Mouse (Mus musculus) kidney, embryonic 15.5 days (tissue): ENCODE measurements around the gene Ism1. TPM values are rescaled to one million over a fixed set of nuclear protein-coding genes. Genes with fewer than 3 reads are reported as not detected.
A peak's percentile ranks its signal among the peaks of the same experiment; 100 is the strongest.

ENCODE experiments used
- ATAC-seq: fragments of 200-750 bp; cut with Nextera tagmentation; replicated peaks from 2 replicates; pipeline ENCODE4 v1.8.0; 2017; ENCODE audit warnings: moderate TSS enrichment; ENCODE audit not compliant: low FRiP score
- H3K27ac ChIP-seq: fragments of 300-500 bp; sonication (generic); 2 replicates; pipeline ENCODE4 v1.5.1; 2015; ENCODE audit warnings: mild to moderate bottlenecking, inconsistent platforms
- H3K27me3 ChIP-seq: fragments of 300-500 bp; sonication (generic); 2 replicates; pipeline ENCODE4 v1.6.1; 2015; ENCODE audit warnings: inconsistent platforms
- H3K36me3 ChIP-seq: fragments of 300-500 bp; sonication (generic); 2 replicates; pipeline ENCODE4 v1.6.1; 2015; ENCODE audit warnings: inconsistent platforms
- H3K4me1 ChIP-seq: fragments of 300-500 bp; sonication (generic); 2 replicates; pipeline ENCODE4 v1.6.1; 2015; ENCODE audit warnings: inconsistent platforms
- H3K4me2 ChIP-seq: fragments of 300-500 bp; sonication (generic); 2 replicates; pipeline ENCODE4 v1.6.1; 2015; ENCODE audit warnings: moderate library complexity, mild to moderate bottlenecking, inconsistent platforms
- H3K4me3 ChIP-seq: fragments of 300-500 bp; sonication (generic); replicated peaks from 2 replicates; pipeline ENCODE4 v1.5.1; 2015; ENCODE audit warnings: mild to moderate bottlenecking, inconsistent platforms
- H3K9ac ChIP-seq: fragments of 300-500 bp; sonication (generic); 2 replicates; pipeline ENCODE4 v1.6.1; 2015; ENCODE audit warnings: mild to moderate bottlenecking, inconsistent platforms
- H3K9me3 ChIP-seq: fragments of 300-500 bp; sonication (generic); replicated peaks from 2 replicates; pipeline ENCODE4 v1.6.1; 2016; ENCODE audit warnings: inconsistent platforms
- WGBS: fragments of 180-500 bp; shearing (Covaris S2); methylation state at CpG from one replicate; pipeline ENCODE4 v1.1.7; 2015; ENCODE audit warnings: mixed read lengths; 5-methylcytosine and 5-hydroxymethylcytosine counted together
- polyA plus RNA-seq: library from polyadenylated mRNA; unstranded; fragments of >200 nt; fragmentation: Nextera tagmentation; extraction: Ambion mirVana; gene quantifications from 2 replicates; pipeline ENCODE4 v1.2.1, GENCODE M21; 2015

Gene Ism1
- polyA plus RNA-seq, 1 experiment from 2014 or later = 4.7 TPM

GRCm38 (mm10) chr2:139717772-139718171 lies 39.8 kb downstream of the Ism1 start:
- Histone ChIP-seq H3K9me3 (no peaks in the 10 kb centered on the region), H3K27me3 (no peaks in the 10 kb centered on the region), H3K36me3 (no peaks in the 10 kb centered on the region), H3K4me1 (0 out of 2 replicates have a peak, but pooled peaks cover 3% of the 10 kb centered on the region), H3K9ac (no peak overlapping the region), H3K4me3 (no peak overlapping the region), H3K4me2 (no peak overlapping the region), H3K27ac (no peak overlapping the region)
- ATAC-seq = no peak
- WGBS = 74% methylated on average over 1 of the region's 1 CpGs

- Histone ChIP-seq H3K27ac (no peak overlapping the region), H3K4me1 (0 out of 2 replicates have a peak, but pooled peaks cover 3% of the 10 kb centered on the region), H3K4me3 (no peak overlapping the region), H3K9me3 (no peaks in the 10 kb centered on the region), H3K9ac (no peak overlapping the region), H3K27me3 (no peaks in the 10 kb centered on the region), H3K36me3 (no peaks in the 10 kb centered on the region), H3K4me2 (no peak overlapping the region)
- WGBS = 0% methylated on average over 1 of the region's 1 CpGs
- ATAC-seq = peak; percentile 79
Observed at GRCm38 (mm10) chr2:139722700-139723099, 44.7 kb downstream of the Ism1 start.

DNA sequence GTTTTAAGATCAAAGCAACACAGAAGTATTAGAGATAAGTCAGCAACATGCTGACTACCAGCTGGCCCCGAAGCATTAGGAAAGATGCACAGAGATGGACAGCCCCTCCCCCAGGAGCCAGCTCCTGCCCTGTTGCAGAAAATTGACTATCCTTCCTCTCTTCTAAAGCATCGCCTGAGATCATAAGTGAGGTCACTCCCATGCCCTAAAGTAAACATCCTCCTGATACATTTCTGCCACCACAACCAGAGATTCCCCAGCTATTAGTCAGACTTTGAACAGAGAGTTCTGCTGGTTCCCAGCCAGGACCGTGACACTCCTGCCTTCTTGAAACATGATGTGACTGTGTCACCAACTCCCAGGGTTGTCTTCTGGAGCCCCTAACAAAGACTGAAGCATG lies 45.3 kb downstream of the Ism1 start:
- ATAC-seq = 0 out of 2 replicates have a peak, but pooled peaks have one; percentile 30
- Histone ChIP-seq H3K9ac (no peak overlapping the region), H3K4me1 (no peaks in the 10 kb centered on the region), H3K4me2 (no peak overlapping the region), H3K27me3 (no peaks in the 10 kb centered on the region), H3K36me3 (no peaks in the 10 kb centered on the region), H3K4me3 (no peak overlapping the region), H3K27ac (no peak overlapping the region), H3K9me3 (no peaks in the 10 kb centered on the region)
- 13% methylated on average over 3 of the region's 3 CpGs for WGBS

- Histone ChIP-seq H3K4me3 (no peak overlapping the region), H3K4me1 (0 out of 2 replicates have a peak, but pooled peaks cover 3% of the 10 kb centered on the region), H3K4me2 (no peak overlapping the region), H3K27me3 (no peaks in the 10 kb centered on the region), H3K9ac (no peak overlapping the region), H3K27ac (no peak overlapping the region), H3K36me3 (no peaks in the 10 kb centered on the region), H3K9me3 (no peaks in the 10 kb centered on the region)
- no peak for ATAC-seq
- WGBS = 83% methylated on average over 4 of the region's 4 CpGs
Observed at GRCm38 (mm10) chr2:139724202-139724838, 46.3 kb downstream of the Ism1 start.

DNA sequence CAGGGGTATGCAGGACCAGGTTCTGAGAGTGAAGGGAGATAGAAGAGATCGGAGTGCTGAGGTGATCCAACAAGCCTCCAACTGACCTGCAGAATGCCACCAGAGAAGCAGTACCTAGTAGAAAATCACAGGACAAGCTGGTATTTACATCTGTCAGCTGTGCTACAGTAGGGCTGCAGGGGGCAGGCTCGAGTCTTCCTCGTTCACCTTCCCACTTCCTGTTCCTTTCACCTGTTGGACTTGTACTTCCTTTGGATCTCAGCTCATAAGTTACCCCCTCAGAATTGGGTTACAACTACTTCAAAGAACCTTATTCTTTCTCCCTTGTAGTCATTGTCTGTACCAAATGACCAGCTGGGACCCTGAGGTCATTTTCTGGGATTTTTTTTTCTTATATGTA lies 47.4 kb downstream of the Ism1 start:
- Histone ChIP-seq H3K9me3 (no peaks in the 10 kb centered on the region), H3K27ac (no peak overlapping the region)
- no peak for ATAC-seq

GRCm38 (mm10) chr2:139728060-139728459 lies 50.1 kb downstream of the Ism1 start:
- H3K9ac ChIP-seq = no peak overlapping the region
- 88% methylated on average over 2 of the region's 2 CpGs for WGBS
- no peaks in the 10 kb centered on the region for H3K9me3 ChIP-seq
- H3K36me3 ChIP-seq = no peaks in the 10 kb centered on the region
- H3K27me3 ChIP-seq = no peaks in the 10 kb centered on the region
- ATAC-seq = no peak
- no peak overlapping the region for H3K4me2 ChIP-seq
- no peak overlapping the region for H3K4me3 ChIP-seq
- 0 out of 2 replicates have a peak, but pooled peaks cover 4% of the 10 kb centered on the region for H3K4me1 ChIP-seq
- no peak overlapping the region for H3K27ac ChIP-seq

More for the DNA sequence above, 47.4 kb downstream of the Ism1 start:
- Histone ChIP-seq H3K4me1 (0 out of 2 replicates have a peak, but pooled peaks cover 4% of the 10 kb centered on the region), H3K4me3 (no peak overlapping the region), H3K27me3 (no peaks in the 10 kb centered on the region), H3K36me3 (no peaks in the 10 kb centered on the region), H3K9ac (no peak overlapping the region), H3K4me2 (no peak overlapping the region)
- WGBS = 76% methylated on average over 3 of the region's 3 CpGs

DNA sequence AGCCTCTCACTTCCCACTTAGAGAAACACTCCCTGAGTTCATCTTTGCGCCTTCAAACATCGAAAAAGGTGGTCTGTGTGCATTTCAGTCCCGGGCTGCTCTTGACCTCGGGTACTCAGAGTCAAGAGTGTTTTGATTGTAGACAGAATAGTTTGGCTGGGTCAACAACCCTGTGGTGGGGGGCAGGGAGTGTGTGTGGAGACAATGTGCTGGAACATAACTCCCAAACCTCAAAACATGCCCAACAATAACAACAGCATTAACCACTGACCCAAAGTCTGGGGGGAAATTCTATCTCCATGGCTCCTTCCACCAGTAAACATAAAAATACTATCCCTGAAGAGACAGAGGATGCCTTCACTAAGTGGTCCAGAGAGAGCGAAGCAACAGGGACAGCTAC lies 51.4 kb downstream of the Ism1 start:
- peak; percentile 59; the same call in 1 of the 2 replicates for ATAC-seq
- Histone ChIP-seq H3K27me3 (no peaks in the 10 kb centered on the region), H3K4me1 (0 out of 2 replicates have a peak, but pooled peaks cover 4% of the 10 kb centered on the region), H3K27ac (no peak overlapping the region), H3K9ac (no peak overlapping the region), H3K4me3 (no peak overlapping the region), H3K4me2 (no peak overlapping the region), H3K36me3 (no peaks in the 10 kb centered on the region), H3K9me3 (no peaks in the 10 kb centered on the region)
- 42% methylated on average over 5 of the region's 5 CpGs for WGBS

DNA sequence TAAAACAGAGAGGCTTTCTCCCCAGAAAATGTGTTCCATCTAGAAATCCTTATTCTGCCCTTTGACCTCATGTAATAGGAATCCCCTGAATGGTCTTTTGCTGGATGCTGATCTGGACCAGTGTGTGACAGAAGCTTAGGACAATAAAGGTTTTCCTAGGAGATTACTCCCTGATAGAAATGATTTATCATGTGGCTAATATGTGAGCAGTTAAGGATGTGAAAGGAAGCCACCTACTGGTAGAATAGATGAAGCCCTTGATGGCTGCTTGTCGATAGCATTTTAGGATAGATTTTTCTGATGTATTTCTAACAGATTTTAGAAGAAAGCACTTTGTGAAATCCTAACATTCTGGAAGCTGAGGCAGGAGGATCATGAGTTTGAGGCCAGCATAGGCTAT lies 64.4 kb downstream of the Ism1 start:
- Histone ChIP-seq H3K4me1 (no peaks in the 10 kb centered on the region), H3K9me3 (no peaks in the 10 kb centered on the region), H3K4me3 (no peak overlapping the region), H3K36me3 (no peaks in the 10 kb centered on the region; the same call in 1 of the 2 replicates), H3K27me3 (no peaks in the 10 kb centered on the region), H3K4me2 (no peak overlapping the region), H3K27ac (no peak overlapping the region), H3K9ac (no peak overlapping the region)
- ATAC-seq = no peak
- WGBS = 72% methylated on average over 1 of the region's 1 CpGs

DNA sequence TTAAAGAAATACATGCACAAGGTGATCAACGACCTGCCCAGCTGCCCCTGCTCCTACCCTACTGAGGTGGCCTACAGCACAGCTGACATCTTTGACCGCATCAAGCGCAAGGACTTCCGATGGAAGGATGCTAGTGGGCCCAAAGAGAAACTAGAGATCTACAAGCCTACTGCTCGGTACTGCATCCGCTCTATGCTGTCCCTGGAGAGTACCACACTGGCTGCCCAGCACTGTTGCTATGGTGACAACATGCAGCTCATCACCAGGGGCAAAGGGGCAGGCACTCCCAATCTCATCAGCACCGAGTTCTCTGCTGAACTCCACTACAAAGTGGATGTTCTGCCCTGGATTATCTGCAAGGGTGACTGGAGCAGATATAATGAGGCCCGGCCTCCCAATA lies 79.0 kb downstream of the Ism1 start:
- 85% methylated on average over 8 of the region's 8 CpGs for WGBS
- H3K4me1 ChIP-seq = no peaks in the 10 kb centered on the region
- no peak overlapping the region for H3K4me3 ChIP-seq
- ATAC-seq = 0 out of 2 replicates have a peak, but pooled peaks have one; percentile 9
- no peaks in the 10 kb centered on the region for H3K9me3 ChIP-seq
- no peak overlapping the region for H3K27ac ChIP-seq
- peaks cover 7% of the 10 kb centered on the region; the same call in 1 of the 2 replicates for H3K36me3 ChIP-seq
- H3K27me3 ChIP-seq = no peaks in the 10 kb centered on the region
- no peak overlapping the region for H3K4me2 ChIP-seq
- H3K9ac ChIP-seq = no peak overlapping the region

- WGBS = 97% methylated on average over 1 of the region's 1 CpGs
- no peaks in the 10 kb centered on the region for H3K4me1 ChIP-seq
- peaks cover 7% of the 10 kb centered on the region; the same call in 1 of the 2 replicates for H3K36me3 ChIP-seq
- no peak overlapping the region for H3K9ac ChIP-seq
- H3K27ac ChIP-seq = no peak overlapping the region
- no peaks in the 10 kb centered on the region for H3K27me3 ChIP-seq
- ATAC-seq = no peak
- no peak overlapping the region for H3K4me3 ChIP-seq
- no peaks in the 10 kb centered on the region for H3K9me3 ChIP-seq
- no peak overlapping the region for H3K4me2 ChIP-seq
Observed at GRCm38 (mm10) chr2:139757456-139757855, 79.5 kb downstream of the Ism1 start.

DNA sequence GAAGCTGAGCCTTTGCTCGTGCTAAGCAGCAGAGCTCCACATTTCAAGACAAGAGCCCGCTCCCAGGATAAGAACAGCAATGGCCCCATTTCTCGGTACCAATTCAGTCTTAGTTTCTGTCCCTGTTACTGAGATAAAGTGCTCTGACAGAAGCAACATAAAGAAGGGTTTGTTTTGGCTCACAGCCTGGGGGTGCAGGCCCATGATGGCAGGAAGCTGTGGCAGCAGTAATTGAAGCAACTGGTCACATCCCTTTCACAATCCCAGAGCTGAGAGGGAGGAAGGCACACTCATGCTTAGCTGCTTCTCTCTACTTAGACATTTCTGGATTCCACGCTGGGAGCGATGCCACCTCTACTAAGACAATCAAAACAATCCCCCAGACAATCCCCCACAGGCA lies 86.4 kb downstream of the Ism1 start:
- Histone ChIP-seq H3K36me3 (no peaks in the 10 kb centered on the region), H3K4me2 (no peak overlapping the region), H3K9me3 (no peaks in the 10 kb centered on the region), H3K27me3 (no peaks in the 10 kb centered on the region), H3K9ac (no peak overlapping the region), H3K4me1 (no peaks in the 10 kb centered on the region), H3K4me3 (no peak overlapping the region), H3K27ac (no peak overlapping the region)
- WGBS = 60% methylated on average over 5 of the region's 5 CpGs
- ATAC-seq = no peak

DNA sequence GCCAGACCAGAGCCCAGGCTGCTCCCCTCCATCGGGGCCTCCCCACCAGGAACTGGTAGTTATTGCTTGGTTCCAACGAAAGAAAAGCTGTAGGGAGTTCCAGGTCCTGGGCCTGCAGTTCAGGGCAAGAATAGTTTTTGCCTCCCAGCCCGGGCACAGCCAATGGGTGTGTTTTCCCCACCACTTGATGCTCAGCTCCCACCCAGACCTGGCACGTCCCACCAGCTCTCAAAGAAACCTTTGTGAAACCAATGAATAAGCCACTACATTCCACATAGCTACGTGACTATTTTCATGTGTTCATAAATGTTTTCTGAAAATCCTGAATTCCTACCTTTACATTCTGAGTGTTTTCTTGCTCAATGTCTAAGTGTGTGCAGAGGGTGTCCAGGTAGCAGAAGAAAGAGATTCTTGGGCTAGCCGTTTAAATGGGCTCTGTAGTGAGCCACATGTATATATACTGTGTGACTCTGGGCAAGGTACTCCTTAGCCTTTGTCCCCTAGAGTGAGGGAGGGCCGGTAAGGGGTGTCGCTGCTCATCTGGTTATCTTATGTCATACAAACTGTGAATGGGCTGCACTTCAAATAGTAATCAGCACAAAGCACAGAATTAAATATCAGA lies 97.1 kb downstream of the Ism1 start:
- Histone ChIP-seq H3K36me3 (no peaks in the 10 kb centered on the region), H3K27ac (no peak overlapping the region), H3K4me2 (no peak overlapping the region), H3K9ac (no peak overlapping the region), H3K4me3 (no peak overlapping the region), H3K4me1 (peaks cover 6% of the 10 kb centered on the region), H3K9me3 (no peaks in the 10 kb centered on the region), H3K27me3 (no peaks in the 10 kb centered on the region)
- no peak for ATAC-seq
- WGBS = 79% methylated on average over 8 of the region's 8 CpGs
